Mouse (Mus musculus): ENCODE measurements at regions not wholly inside any gene's neighbourhood (a gene's known extent, or its start where the extent isn't known, plus 50 kb on each side); places are given as distances from the start of the nearest gene placed in this dataset.

GRCm38 (mm10) chr1:83900135-83900534 is 463.8 kb downstream of the Pid1 start:
- WGBS = 86% methylated on average over 4 of the region's 4 CpGs
- no peak for TF ChIP-seq CTCF (IDR thresholded peaks at IDR 0.05; ENCODE audit: low read depth)
- no peak for ATAC-seq (ENCODE audit: insufficient read depth)

DNA sequence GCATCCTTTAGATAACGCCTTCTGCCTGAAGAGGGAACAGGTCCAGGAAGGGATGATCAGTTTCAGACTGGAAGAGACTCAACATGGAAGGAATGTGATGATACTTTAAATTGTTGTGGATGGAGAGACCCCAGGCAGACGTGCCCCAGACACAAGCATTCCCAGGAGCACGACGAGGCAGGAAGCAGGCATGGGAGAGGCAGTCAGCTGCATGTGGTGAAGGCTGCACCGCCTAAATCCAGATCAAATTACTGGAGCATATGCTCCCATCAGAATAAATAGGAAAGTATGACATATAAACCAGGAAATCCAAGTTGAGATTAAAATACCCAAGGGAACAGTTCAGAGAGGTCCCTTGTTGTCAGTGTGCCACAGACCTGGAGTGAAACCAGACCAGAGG is 467.3 kb downstream of the Pid1 start:
- ATAC-seq (ENCODE audit: insufficient read depth) = peak; percentile 17; the same call in 1 of the 2 replicates
- no peak for TF ChIP-seq CTCF (IDR thresholded peaks at IDR 0.05; ENCODE audit: low read depth)

More at GRCm38 (mm10) chr1:83900135-83900534, 463.8 kb downstream of the Pid1 start:
- no peak overlapping the region for H3K4me2 ChIP-seq
- no peaks in the 10 kb centered on the region for H3K36me3 ChIP-seq (ENCODE audit: insufficient read depth)
- no peak overlapping the region for H3K4me3 ChIP-seq (ENCODE audit: low read depth, low read length)
- H3K9ac ChIP-seq = no peak overlapping the region
- H3K9me3 ChIP-seq (ENCODE audit: low read depth, low read length) = no peaks in the 10 kb centered on the region
- no peaks in the 10 kb centered on the region for H3K27me3 ChIP-seq (ENCODE audit: insufficient read depth, low read length)
- H3K27ac ChIP-seq (ENCODE audit: low read depth) = no peak overlapping the region
- DNase-seq = no peak
- H3K4me1 ChIP-seq (ENCODE audit: insufficient read depth) = no peaks in the 10 kb centered on the region

DNA sequence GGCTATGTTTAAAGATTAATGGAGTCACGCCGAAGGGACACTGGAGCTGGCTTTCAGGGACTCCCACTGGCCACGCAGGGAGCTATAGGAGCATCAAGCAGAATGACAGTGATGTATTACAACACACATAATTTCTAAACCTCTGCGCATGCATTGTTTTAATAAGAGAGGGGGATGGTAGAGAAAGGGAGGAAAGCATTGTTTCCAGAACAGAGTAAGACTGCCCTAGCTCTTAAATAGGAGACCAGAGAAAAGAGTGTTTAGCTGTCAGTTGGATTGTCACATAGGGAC is 471.1 kb upstream of the Sphkap start:
- no peak overlapping the region for H3K4me3 ChIP-seq (ENCODE audit: low read depth, low read length)
- H3K9me3 ChIP-seq (ENCODE audit: low read depth, low read length) = no peaks in the 10 kb centered on the region
- H3K9ac ChIP-seq = no peak overlapping the region
- H3K36me3 ChIP-seq (ENCODE audit: insufficient read depth) = no peaks in the 10 kb centered on the region
- H3K27ac ChIP-seq (ENCODE audit: low read depth) = no peak overlapping the region
- WGBS = 55% methylated on average over 4 of the region's 4 CpGs
- no peak for ATAC-seq (ENCODE audit: insufficient read depth)
- no peaks in the 10 kb centered on the region for H3K27me3 ChIP-seq (ENCODE audit: insufficient read depth, low read length)
- no peaks in the 10 kb centered on the region for H3K4me1 ChIP-seq (ENCODE audit: insufficient read depth)
- DNase-seq = no peak
- H3K4me2 ChIP-seq = no peak overlapping the region
- TF ChIP-seq CTCF (IDR thresholded peaks at IDR 0.05; ENCODE audit: low read depth) = no peak

More for the DNA sequence above, 467.3 kb downstream of the Pid1 start:
- WGBS = 30% methylated on average over 5 of the region's 5 CpGs
- H3K4me2 ChIP-seq = no peak overlapping the region
- H3K4me1 ChIP-seq (ENCODE audit: insufficient read depth) = no peaks in the 10 kb centered on the region
- H3K27ac ChIP-seq (ENCODE audit: low read depth) = no peak overlapping the region
- no peak overlapping the region for H3K4me3 ChIP-seq (ENCODE audit: low read depth, low read length)
- no peak overlapping the region for H3K9ac ChIP-seq
- DNase-seq = no peak
- H3K36me3 ChIP-seq (ENCODE audit: insufficient read depth) = no peaks in the 10 kb centered on the region
- no peaks in the 10 kb centered on the region for H3K9me3 ChIP-seq (ENCODE audit: low read depth, low read length)
- H3K27me3 ChIP-seq (ENCODE audit: insufficient read depth, low read length) = no peaks in the 10 kb centered on the region

DNA sequence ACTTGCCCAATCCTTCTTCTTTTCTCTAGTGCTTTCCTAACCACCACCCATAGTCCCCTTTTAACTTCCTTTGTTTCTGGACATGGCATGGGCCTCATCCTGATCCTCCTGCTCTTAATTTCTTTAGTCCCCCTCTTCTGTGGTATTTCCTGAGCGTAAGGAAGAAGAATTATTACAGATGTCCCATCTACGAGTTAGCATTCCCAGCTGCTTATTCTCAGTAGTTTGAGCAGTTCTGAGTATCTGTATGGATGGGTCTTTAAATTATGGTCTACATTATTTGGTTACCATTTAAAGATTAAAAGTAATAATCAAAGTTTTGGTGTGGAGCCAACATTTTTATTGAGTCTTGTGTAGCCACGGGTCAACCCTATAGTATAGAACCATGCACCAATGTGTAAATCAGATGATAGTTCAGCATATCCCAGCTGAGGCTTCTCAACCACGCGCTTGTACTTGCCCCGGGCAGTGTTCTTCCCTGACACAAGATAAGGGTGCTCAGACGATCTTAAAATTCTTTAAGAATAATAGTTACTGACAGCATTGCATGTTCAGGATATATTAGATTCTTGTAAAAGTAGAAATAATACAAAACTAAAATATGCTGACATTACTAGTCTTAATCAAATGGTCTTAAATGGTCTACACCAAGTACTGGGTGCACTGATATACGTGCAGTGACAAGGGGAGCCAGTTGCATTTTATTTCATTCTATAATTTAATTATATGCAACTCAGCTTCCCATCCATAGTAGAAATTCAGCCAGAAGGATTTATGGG is 470.5 kb upstream of the Sphkap start:
- no peak overlapping the region for H3K4me3 ChIP-seq (ENCODE audit: low read depth, low read length)
- DNase-seq = peak; percentile 2
- H3K4me2 ChIP-seq = no peak overlapping the region
- ATAC-seq (ENCODE audit: insufficient read depth) = no peak
- no peaks in the 10 kb centered on the region for H3K9me3 ChIP-seq (ENCODE audit: low read depth, low read length)
- H3K4me1 ChIP-seq (ENCODE audit: insufficient read depth) = no peaks in the 10 kb centered on the region
- 64% methylated on average over 8 of the region's 8 CpGs for WGBS
- no peak overlapping the region for H3K27ac ChIP-seq (ENCODE audit: low read depth)
- no peak overlapping the region for H3K9ac ChIP-seq
- no peaks in the 10 kb centered on the region for H3K27me3 ChIP-seq (ENCODE audit: insufficient read depth, low read length)
- H3K36me3 ChIP-seq (ENCODE audit: insufficient read depth) = no peaks in the 10 kb centered on the region
- TF ChIP-seq CTCF (IDR thresholded peaks at IDR 0.05; ENCODE audit: low read depth) = no peak

DNA sequence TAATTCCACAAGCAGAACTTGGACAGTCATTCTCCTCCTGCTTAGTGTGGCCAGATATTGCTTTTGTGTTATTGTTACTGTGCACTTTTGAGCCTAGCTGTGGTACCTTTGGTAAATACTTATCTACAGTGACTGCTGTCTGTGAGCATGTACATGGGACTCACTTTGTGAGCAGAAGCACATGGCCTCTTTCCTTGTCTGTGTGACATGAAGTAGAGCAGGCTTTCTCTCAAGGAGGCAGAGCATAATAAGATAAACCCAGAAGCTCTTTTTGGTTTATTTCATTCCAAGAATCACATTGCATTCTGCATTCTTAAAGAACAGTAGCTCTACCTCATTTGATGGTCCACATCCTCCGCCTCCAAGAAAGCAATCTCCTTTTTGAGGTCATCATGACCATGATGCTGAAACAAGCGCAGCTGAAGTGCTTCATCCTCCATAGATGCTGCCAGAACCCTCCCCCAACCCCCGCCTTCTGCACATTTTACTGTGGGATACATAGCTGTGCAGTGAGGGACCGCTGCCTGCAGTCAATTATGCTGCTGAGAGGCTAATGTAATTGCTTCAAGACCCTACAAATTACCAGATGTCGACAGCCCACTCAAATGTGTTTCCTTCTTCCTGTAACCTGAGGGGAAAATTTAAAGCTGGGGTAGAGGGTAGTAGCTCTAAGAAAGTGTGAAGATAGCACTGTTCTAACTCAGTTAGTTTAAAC is 463.0 kb upstream of the Sphkap start:
- TF ChIP-seq CTCF (IDR thresholded peaks at IDR 0.05; ENCODE audit: low read depth) = no peak
- H3K9ac ChIP-seq = no peak overlapping the region
- no peak overlapping the region for H3K4me2 ChIP-seq
- H3K27me3 ChIP-seq (ENCODE audit: insufficient read depth, low read length) = no peaks in the 10 kb centered on the region
- no peak for ATAC-seq (ENCODE audit: insufficient read depth)
- 50% methylated on average over 5 of the region's 5 CpGs for WGBS
- no peaks in the 10 kb centered on the region for H3K9me3 ChIP-seq (ENCODE audit: low read depth, low read length)
- H3K4me1 ChIP-seq (ENCODE audit: insufficient read depth) = no peaks in the 10 kb centered on the region
- no peak overlapping the region for H3K27ac ChIP-seq (ENCODE audit: low read depth)
- no peaks in the 10 kb centered on the region for H3K36me3 ChIP-seq (ENCODE audit: insufficient read depth)
- DNase-seq = no peak
- no peak overlapping the region for H3K4me3 ChIP-seq (ENCODE audit: low read depth, low read length)

GRCm38 (mm10) chr1:83869046-83869445 is 461.0 kb upstream of the Sphkap start:
- Histone ChIP-seq H3K9me3 (ENCODE audit: low read depth, low read length) (no peaks in the 10 kb centered on the region), H3K9ac (no peak overlapping the region), H3K27me3 (ENCODE audit: insufficient read depth, low read length) (no peaks in the 10 kb centered on the region), H3K27ac (ENCODE audit: low read depth) (no peak overlapping the region), H3K4me3 (ENCODE audit: low read depth, low read length) (no peak overlapping the region), H3K36me3 (ENCODE audit: insufficient read depth) (no peaks in the 10 kb centered on the region), H3K4me1 (ENCODE audit: insufficient read depth) (no peaks in the 10 kb centered on the region), H3K4me2 (no peak overlapping the region)
- DNase-seq (no peak), ATAC-seq (ENCODE audit: insufficient read depth) (no peak)
- TF ChIP-seq CTCF (IDR thresholded peaks at IDR 0.05; ENCODE audit: low read depth) = no peak
- WGBS = 95% methylated on average over 2 of the region's 2 CpGs

GRCm38 (mm10) chr1:83862541-83862940 is 454.5 kb upstream of the Sphkap start:
- H3K27me3 ChIP-seq (ENCODE audit: insufficient read depth, low read length) = no peaks in the 10 kb centered on the region
- H3K4me3 ChIP-seq (ENCODE audit: low read depth, low read length) = no peak overlapping the region
- H3K9ac ChIP-seq = no peak overlapping the region
- H3K9me3 ChIP-seq (ENCODE audit: low read depth, low read length) = no peaks in the 10 kb centered on the region
- TF ChIP-seq CTCF (IDR thresholded peaks at IDR 0.05; ENCODE audit: low read depth) = no peak
- WGBS = 42% methylated on average over 1 of the region's 1 CpGs
- H3K4me1 ChIP-seq (ENCODE audit: insufficient read depth) = no peaks in the 10 kb centered on the region
- H3K36me3 ChIP-seq (ENCODE audit: insufficient read depth) = no peaks in the 10 kb centered on the region
- DNase-seq (no peak), ATAC-seq (ENCODE audit: insufficient read depth) (no peak)
- no peak overlapping the region for H3K27ac ChIP-seq (ENCODE audit: low read depth)
- H3K4me2 ChIP-seq = no peak overlapping the region

Measured in lung, embryonic 14.5 days (tissue).